Mouse (Mus musculus) limb, embryonic 11.5 days (tissue): ENCODE data around the gene Eid3. TPM values are rescaled to one million over a fixed set of nuclear protein-coding genes. Genes with fewer than 3 reads are reported as not detected.

Experiments used
- ATAC-seq: fragments of 200-750 bp; cut with Nextera tagmentation; 2 replicates; pipeline ENCODE4 v1.8.0; 2017; ENCODE audit warnings: low read depth; ENCODE audit not compliant: insufficient number of reproducible peaks, low FRiP score, low TSS enrichment
- DNase-seq: peaks from one replicate; pipeline ENCODE4 v3.0.0-alpha.2; 2015; ENCODE audit warnings: low spot score
- H3K27ac ChIP-seq: fragments of 300-500 bp; sonication (generic); replicated peaks from 2 replicates; pipeline ENCODE4 v1.5.1; 2014; ENCODE audit warnings: low read depth, mild to moderate bottlenecking, low read length
- H3K27me3 ChIP-seq: fragments of 300-500 bp; sonication (generic); 2 replicates; pipeline ENCODE4 v1.6.1; 2014; ENCODE audit warnings: mild to moderate bottlenecking, low read length, mixed read lengths; ENCODE audit not compliant: control insufficient read depth, insufficient read depth
- H3K36me3 ChIP-seq: fragments of 300-500 bp; sonication (generic); 2 replicates; pipeline ENCODE4 v1.6.1; 2014; ENCODE audit warnings: mild to moderate bottlenecking, low read length, moderate library complexity, mixed read lengths; ENCODE audit not compliant: control insufficient read depth, insufficient read depth
- H3K4me1 ChIP-seq: fragments of 300-500 bp; sonication (generic); 2 replicates; pipeline ENCODE4 v1.6.1; 2014; ENCODE audit warnings: low read length, mixed read lengths; ENCODE audit not compliant: control insufficient read depth, insufficient read depth
- H3K4me2 ChIP-seq: fragments of 300-500 bp; sonication (generic); 2 replicates; pipeline ENCODE4 v1.6.1; 2014; ENCODE audit warnings: low read depth, mild to moderate bottlenecking, moderate library complexity; ENCODE audit not compliant: severe bottlenecking
- H3K4me3 ChIP-seq: fragments of 300-500 bp; sonication (generic); 2 replicates; pipeline ENCODE4 v1.5.1; 2014; ENCODE audit warnings: low read depth, low read length
- H3K9ac ChIP-seq: fragments of 300-500 bp; sonication (generic); 2 replicates; pipeline ENCODE4 v1.6.1; 2014; ENCODE audit warnings: mild to moderate bottlenecking, low read length
- H3K9me3 ChIP-seq: fragments of 300-500 bp; sonication (generic); 2 replicates; pipeline ENCODE4 v1.6.1; 2016; ENCODE audit warnings: low read length; ENCODE audit not compliant: control insufficient read depth
- WGBS: fragments of 180-500 bp; shearing (Covaris S2); extraction: QIAGEN DNeasy Blood & Tissue Kit; methylation state at CpG from one replicate; pipeline ENCODE4 v1.1.7; 2014; 5-methylcytosine and 5-hydroxymethylcytosine counted together
- polyA plus RNA-seq: library from polyadenylated mRNA; unstranded; fragments of >200 nt; fragmentation: Nextera tagmentation; extraction: Ambion mirVana; gene quantifications from 2 replicates; pipeline ENCODE4 v1.2.1, GENCODE M21; 2014

Eid3 gene
- polyA plus RNA-seq, 1 experiment from 2014 or later = 0.52 TPM

DNA sequence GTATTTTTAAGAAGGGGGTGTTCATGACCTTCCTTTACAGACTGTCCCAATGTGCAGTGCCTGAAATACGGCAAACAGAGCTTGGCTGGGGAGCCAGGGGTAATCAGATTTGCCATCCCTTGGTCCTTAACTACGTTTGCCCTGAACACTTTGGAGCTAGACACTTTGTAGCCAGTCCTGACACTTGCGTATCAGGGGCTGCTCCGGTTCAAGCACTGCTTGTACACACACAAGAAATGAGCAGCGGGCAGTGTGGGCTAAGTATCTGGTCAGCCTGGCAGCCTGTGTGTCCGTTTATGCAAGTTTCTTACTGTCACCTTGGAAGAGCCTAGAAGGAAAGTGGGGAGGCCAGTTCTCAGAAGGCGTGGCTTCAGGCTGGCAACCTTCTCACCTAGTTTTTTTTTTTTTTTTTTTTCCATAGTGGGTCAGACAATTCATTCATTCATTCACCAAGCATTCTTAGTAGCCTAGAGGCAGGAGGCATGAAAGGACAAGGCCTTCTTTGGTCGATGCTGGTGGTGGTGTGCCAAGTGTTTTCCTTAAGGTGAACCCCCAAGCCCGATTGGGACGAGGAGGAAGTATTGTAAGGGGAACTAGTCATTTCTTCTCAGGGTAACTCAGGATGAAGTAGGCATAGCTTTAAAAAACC, 8.3 kb upstream of the Eid3 start:
- Histone ChIP-seq H3K27ac (no peak overlapping the region), H3K4me3 (no peak overlapping the region), H3K4me1 (0 out of 2 replicates have a peak, but pooled peaks cover 3% of the 10 kb centered on the region), H3K27me3 (no peaks in the 10 kb centered on the region), H3K9ac (no peak overlapping the region), H3K36me3 (peaks cover 2% of the 10 kb centered on the region; the same call in 1 of the 2 replicates), H3K9me3 (no peaks in the 10 kb centered on the region), H3K4me2 (no peak overlapping the region; the same call in 1 of the 2 replicates)
- WGBS = 53% methylated on average over 10 of the region's 10 CpGs
- DNase-seq = no peak
- ATAC-seq = no peak

DNA sequence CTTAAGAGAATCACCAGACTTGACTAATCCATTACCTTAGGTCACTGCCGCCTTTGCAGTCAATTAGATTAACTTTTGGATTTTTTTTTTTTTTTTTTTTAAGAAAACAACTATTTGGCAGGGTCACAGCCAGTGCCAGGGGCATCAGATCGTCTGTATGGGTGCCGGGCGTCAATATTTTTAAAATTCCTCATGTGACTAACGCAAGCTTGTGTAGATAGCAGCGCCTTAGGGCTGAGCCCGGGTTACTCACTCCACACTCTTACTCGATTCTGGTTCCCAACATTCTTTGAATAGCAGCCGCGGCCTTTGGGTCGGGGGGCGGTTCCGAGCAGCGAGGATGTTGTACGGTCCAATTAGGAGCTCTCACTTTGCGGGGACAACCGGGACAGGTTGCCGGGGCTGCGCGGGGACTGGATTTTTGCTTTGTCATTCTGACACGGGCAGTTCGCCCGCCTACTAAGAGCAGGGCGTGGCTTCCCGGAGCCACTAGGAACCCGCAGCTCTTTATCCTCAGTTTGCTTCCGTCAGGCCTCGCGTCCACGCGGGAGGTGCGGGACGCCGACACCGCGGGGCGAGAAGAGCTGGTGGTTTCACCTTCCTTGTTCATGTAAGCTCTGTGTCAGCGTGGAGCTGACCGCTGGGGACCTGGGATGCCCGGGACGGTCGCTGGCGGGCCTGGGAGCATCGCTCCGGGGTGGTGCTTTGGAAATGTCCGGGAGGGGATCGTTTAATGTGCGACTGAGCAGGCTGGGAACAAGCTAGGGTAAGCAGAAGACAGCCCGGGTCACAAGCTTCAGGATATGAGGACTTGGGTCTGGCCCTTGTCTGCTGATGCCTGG, 7.5 kb upstream of the Eid3 start:
- H3K4me3 ChIP-seq = peak overlapping the region; percentile 75
- WGBS = under 1% methylated on average over 49 of the region's 49 CpGs
- peak overlapping the region; percentile 73 for H3K9ac ChIP-seq
- H3K27me3 ChIP-seq = no peaks in the 10 kb centered on the region
- peaks cover 5% of the 10 kb centered on the region for H3K36me3 ChIP-seq
- ATAC-seq (peak; percentile 73), DNase-seq (peak; percentile 87)
- H3K4me1 ChIP-seq = 0 out of 2 replicates have a peak, but pooled peaks cover 3% of the 10 kb centered on the region
- H3K27ac ChIP-seq = peak overlapping the region; percentile 62
- no peaks in the 10 kb centered on the region for H3K9me3 ChIP-seq
- H3K4me2 ChIP-seq = peak overlapping the region; percentile 57

DNA sequence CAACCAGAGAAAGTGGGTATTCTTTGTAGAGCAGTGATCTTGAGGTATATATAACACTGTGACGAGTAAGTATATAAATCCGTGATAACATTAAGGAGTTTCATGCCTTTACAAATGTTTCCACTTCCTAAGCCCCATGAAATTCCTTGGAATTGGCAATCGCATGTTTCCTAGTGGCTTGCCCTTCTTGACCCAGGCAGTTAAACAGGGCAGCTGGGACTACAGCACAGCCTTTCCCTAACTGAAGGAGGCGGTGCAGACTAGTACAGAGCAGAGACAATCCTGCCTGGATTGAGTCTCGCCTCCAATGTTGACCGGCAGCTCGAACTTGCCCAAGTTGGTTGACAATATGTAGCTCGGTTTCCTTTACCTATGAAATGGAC, 6.9 kb upstream of the Eid3 start:
- peak overlapping the region; percentile 75 for H3K4me3 ChIP-seq
- WGBS = under 1% methylated on average over 8 of the region's 8 CpGs
- 0 out of 2 replicates have a peak, but pooled peaks cover 3% of the 10 kb centered on the region for H3K4me1 ChIP-seq
- H3K36me3 ChIP-seq = peaks cover 10% of the 10 kb centered on the region
- peak overlapping the region; percentile 62 for H3K27ac ChIP-seq
- no peaks in the 10 kb centered on the region for H3K27me3 ChIP-seq
- no peaks in the 10 kb centered on the region for H3K9me3 ChIP-seq
- DNase-seq (peak; percentile 69), ATAC-seq (peak; percentile 38; the same call in 1 of the 2 replicates)
- peak overlapping the region; percentile 57 for H3K4me2 ChIP-seq
- peak overlapping the region; percentile 73 for H3K9ac ChIP-seq

DNA sequence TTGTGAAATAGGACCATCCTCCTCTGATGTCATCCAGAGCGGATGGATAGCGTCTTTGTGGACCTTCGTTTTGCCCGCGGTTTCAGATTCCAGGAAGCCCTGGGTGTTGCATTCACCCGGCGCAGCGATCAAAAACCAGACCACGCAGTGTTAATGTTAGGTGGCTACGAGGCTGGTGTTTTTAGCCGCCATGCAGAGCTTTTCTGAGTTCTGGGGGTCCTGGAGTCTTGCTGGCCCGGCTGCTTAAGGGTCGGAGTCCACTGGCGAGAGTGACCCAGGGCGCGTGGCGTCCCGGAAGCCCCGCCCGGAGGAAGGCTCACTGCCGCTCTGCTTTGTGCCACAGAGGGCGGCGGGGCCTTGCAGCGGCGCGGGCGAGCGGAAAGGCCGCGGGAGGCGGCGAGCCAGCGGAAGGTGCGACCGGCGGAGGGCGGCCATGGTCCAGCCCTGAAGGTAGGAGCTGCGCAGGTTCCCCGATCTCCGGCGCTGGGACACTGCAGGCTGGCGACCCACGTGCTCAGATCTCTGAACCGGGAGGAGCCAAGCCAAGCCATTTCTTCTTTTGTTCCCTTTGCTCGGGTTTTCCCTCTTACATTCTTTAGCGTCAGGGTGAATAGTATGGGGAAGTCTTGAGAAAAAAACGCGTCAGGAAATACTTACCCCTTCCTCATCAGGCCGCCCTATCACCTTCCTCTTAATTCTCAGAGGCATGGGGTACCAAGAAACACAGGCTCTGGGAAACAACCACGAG, 6.1 kb upstream of the Eid3 start:
- Histone ChIP-seq H3K9me3 (no peaks in the 10 kb centered on the region), H3K27me3 (no peaks in the 10 kb centered on the region), H3K36me3 (peaks cover 10% of the 10 kb centered on the region), H3K4me2 (peak overlapping the region; percentile 57), H3K27ac (peak overlapping the region; percentile 96), H3K4me1 (0 out of 2 replicates have a peak, but pooled peaks cover 3% of the 10 kb centered on the region), H3K4me3 (peak overlapping the region; percentile 75), H3K9ac (peak overlapping the region; percentile 81)
- under 1% methylated on average over 50 of the region's 50 CpGs for WGBS
- peak; percentile 61 for ATAC-seq
- peak; percentile 82 for DNase-seq

DNA sequence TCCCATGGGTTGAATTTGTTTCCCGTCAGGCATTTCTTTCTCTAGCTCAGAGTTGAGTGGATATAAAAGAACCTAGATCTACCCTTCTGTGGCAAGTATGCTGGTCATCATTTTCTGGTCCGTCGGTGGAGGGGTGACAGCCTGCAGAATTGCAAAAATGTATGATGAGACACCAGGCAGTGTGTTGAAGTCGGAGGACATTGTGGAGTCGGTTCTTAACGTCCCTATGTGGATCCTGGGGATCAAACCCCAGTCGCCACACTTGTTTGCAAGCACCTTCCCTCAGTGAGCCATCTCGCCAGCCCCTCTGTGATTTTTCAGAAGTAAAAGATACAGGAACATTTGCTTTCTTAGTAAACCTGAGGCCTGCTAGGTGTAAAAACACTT, 5.5 kb upstream of the Eid3 start:
- H3K9me3 ChIP-seq = no peaks in the 10 kb centered on the region
- H3K27ac ChIP-seq = peak overlapping the region; percentile 96
- 8% methylated on average over 8 of the region's 8 CpGs for WGBS
- peak overlapping the region; percentile 81 for H3K9ac ChIP-seq
- no peaks in the 10 kb centered on the region for H3K27me3 ChIP-seq
- no peak for ATAC-seq
- peak overlapping the region; percentile 75 for H3K4me3 ChIP-seq
- DNase-seq = peak; percentile 54
- 0 out of 2 replicates have a peak, but pooled peaks cover 3% of the 10 kb centered on the region for H3K4me1 ChIP-seq
- peak overlapping the region; percentile 57 for H3K4me2 ChIP-seq
- peaks cover 10% of the 10 kb centered on the region for H3K36me3 ChIP-seq

DNA sequence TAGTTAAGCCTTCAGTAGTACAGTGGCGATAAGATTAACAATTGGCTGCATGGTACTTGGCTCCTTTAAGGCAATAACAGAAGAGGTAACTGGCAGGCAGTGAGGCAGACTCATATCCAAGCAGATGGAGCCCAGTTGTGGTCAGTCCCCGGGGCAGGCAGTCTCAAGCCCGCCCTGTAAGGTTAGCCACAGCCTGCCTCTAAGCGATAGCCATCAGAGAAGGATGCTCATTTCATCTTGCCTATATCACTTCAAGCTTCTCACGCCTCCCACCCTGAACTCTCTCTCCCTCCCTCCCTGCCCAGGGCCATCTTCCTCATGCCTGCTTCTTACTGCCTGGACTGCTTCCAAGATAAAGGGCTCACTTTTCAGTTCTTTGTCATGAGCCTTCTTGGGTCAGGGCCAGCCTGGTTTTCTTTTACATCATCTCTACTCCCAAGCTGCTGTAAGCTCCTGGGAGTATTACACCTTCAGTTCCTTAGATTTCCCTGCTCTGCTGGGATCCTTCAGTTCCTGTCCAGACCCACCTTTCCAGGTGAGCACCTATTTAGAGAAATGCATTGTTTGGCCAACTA, 3.2 kb upstream of the Eid3 start:
- Histone ChIP-seq H3K4me2 (no peak overlapping the region), H3K36me3 (peaks cover 10% of the 10 kb centered on the region), H3K9ac (no peak overlapping the region), H3K4me1 (0 out of 2 replicates have a peak, but pooled peaks cover 3% of the 10 kb centered on the region), H3K27me3 (no peaks in the 10 kb centered on the region), H3K9me3 (no peaks in the 10 kb centered on the region), H3K4me3 (no peak overlapping the region), H3K27ac (no peak overlapping the region)
- 88% methylated on average over 5 of the region's 5 CpGs for WGBS
- ATAC-seq (no peak), DNase-seq (no peak)

DNA sequence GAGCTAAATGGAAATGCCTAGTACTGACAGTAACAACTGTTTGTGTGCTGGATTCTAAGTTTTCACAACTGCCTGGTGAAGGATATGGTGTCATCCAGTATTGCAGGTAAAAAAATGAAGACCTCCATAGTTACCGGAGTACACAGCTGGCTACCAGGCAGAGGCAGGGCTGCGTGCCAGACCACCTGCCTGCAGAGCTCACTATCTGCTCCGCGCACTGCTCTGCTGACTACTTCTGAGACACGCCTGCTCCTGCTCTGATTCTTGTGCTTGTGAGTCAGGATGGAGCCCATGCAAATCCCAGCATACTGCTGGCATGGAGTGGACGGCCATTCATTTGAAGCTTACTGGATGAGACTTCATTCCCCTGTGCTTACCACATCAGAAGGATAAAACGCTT, 2.6 kb upstream of the Eid3 start:
- Histone ChIP-seq H3K36me3 (peaks cover 10% of the 10 kb centered on the region), H3K4me3 (no peak overlapping the region), H3K27me3 (no peaks in the 10 kb centered on the region), H3K27ac (no peak overlapping the region), H3K4me2 (no peak overlapping the region), H3K9ac (no peak overlapping the region), H3K9me3 (no peaks in the 10 kb centered on the region), H3K4me1 (0 out of 2 replicates have a peak, but pooled peaks cover 3% of the 10 kb centered on the region)
- DNase-seq = no peak
- 89% methylated on average over 7 of the region's 7 CpGs for WGBS
- ATAC-seq = no peak

DNA sequence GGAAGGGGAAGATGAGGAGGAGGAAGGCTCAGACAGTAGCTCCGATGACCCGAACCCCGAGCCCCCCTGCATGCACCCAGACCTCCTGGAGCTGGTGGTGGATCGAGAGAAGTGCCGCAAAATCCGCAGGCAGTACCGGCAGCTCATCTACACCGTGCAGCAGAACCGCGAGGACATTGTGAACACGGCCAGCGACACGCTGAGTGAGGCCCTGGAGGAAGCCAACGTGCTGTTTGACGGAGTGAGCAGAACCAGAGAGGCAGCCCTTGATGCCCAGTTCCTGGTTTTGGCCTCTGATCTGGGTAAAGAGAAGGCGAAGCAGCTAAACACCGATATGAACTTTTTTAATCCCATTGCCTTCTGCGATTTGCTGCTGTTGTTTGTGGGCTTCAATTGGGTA, 406 bp downstream of the Eid3 start:
- Histone ChIP-seq H3K4me3 (no peak overlapping the region), H3K4me1 (no peaks in the 10 kb centered on the region), H3K27me3 (no peaks in the 10 kb centered on the region), H3K4me2 (no peak overlapping the region), H3K9me3 (no peaks in the 10 kb centered on the region), H3K9ac (no peak overlapping the region), H3K27ac (no peak overlapping the region), H3K36me3 (peaks cover 12% of the 10 kb centered on the region)
- no peak for ATAC-seq
- DNase-seq = no peak
- 90% methylated on average over 18 of the region's 18 CpGs for WGBS
